Mouse (Mus musculus) myocyte (in vitro differentiated cells): ENCODE measurements around the gene Mtmr4.

Experiments
- CEBPB ChIP-seq: IDR thresholded peaks from 2 replicates; pipeline ENCODE4 v1.6.1; 2011; ENCODE audit warnings: mild to moderate bottlenecking, moderate library complexity; ENCODE audit not compliant: poor library complexity, insufficient read depth, severe bottlenecking
- E2F4 ChIP-seq: IDR thresholded peaks from one replicate; pipeline ENCODE4 v1.6.1; 2011; ENCODE audit warnings: mild to moderate bottlenecking, control low read depth, moderate library complexity; ENCODE audit not compliant: insufficient read depth
- MAX ChIP-seq: IDR thresholded peaks from one replicate; pipeline ENCODE4 v1.6.1; 2011; ENCODE audit warnings: low read depth, mild to moderate bottlenecking, control low read depth
- MYOD1 ChIP-seq, 3 experiments: IDR thresholded peaks; one replicate each; pipeline ENCODE4 v1.6.1; 2011; ENCODE audit warnings: control low read depth in 2 of 3, low read depth in 2 of 3, mild to moderate bottlenecking in 2 of 3, moderate library complexity in 1 of 3; ENCODE audit not compliant: insufficient read length in 2 of 3, control insufficient read depth in 1 of 3
- POLR2A ChIP-seq: IDR thresholded peaks from one replicate; pipeline ENCODE4 v1.6.1; 2011; ENCODE audit warnings: low read depth, mild to moderate bottlenecking, control low read depth, moderate library complexity; ENCODE audit not compliant: insufficient read length
- POLR2AphosphoS2 ChIP-seq: IDR thresholded peaks from one replicate; pipeline ENCODE4 v1.6.1; 2011; ENCODE audit warnings: low read depth, control low read depth; ENCODE audit not compliant: insufficient read length
- REST ChIP-seq: IDR thresholded peaks from one replicate; pipeline ENCODE4 v1.6.1; 2011; ENCODE audit warnings: mild to moderate bottlenecking, control low read depth, moderate library complexity; ENCODE audit not compliant: insufficient read depth, insufficient read length
- TCF12 ChIP-seq: IDR thresholded peaks from one replicate; pipeline ENCODE4 v1.6.1; 2011; ENCODE audit warnings: mild to moderate bottlenecking, control low read depth; ENCODE audit not compliant: poor library complexity, insufficient read depth, severe bottlenecking
- TCF3 ChIP-seq: IDR thresholded peaks from one replicate; pipeline ENCODE4 v1.6.1; 2011; ENCODE audit warnings: low read depth, control low read depth; ENCODE audit not compliant: insufficient read length
- USF1 ChIP-seq: IDR thresholded peaks from one replicate; pipeline ENCODE4 v1.6.1; 2011; ENCODE audit warnings: low read depth, mild to moderate bottlenecking, control low read depth, moderate library complexity

GRCm38 (mm10) chr11:87664521-87664920, 72.6 kb downstream of the Mtmr4 start:
- TF ChIP-seq REST = no peak
- no peak for TF ChIP-seq E2F4
- TF ChIP-seq POLR2A = no peak
- no peak for TF ChIP-seq CEBPB
- TF ChIP-seq MAX = no peak
- TF ChIP-seq USF1 = no peak
- TF ChIP-seq POLR2AphosphoS2 = no peak
- no peak for TF ChIP-seq MYOD1 (IDR thresholded peaks at IDR 0.05; ENCODE audit: control insufficient read depth in 1 of 3, insufficient read length in 2 of 3, low read depth in 2 of 3)
- no peak for TF ChIP-seq TCF12
- no peak for TF ChIP-seq TCF3
